Mouse (Mus musculus): ENCODE results near the gene Rreb1. TPM values are rescaled to one million over a fixed set of nuclear protein-coding genes. Genes with fewer than 3 reads are reported as not detected.

Gene Rreb1
- polyA plus RNA-seq, 1 experiment from 2014 or later, result 4.5 TPM

GRCm38 (mm10) chr13:37962541-37962940 lies 184.3 kb downstream of the Rreb1 start:
- Histone ChIP-seq H3K9me3 (replicated peaks) (no peaks in the 10 kb centered on the region), H3K4me1 (peaks cover 41% of the 10 kb centered on the region), H3K4me3 (no peak overlapping the region), H3K27me3 (ENCODE audit: low read depth, poor library complexity, severe bottlenecking) (peaks cover 16% of the 10 kb centered on the region), H3K36me3 (no peaks in the 10 kb centered on the region), H3K27ac (replicated peaks) (no peak overlapping the region)
- WGBS, result 88% methylated on average over 9 of the region's 9 CpGs
- DNase-seq (ENCODE audit: low spot score), result no peak

DNA sequence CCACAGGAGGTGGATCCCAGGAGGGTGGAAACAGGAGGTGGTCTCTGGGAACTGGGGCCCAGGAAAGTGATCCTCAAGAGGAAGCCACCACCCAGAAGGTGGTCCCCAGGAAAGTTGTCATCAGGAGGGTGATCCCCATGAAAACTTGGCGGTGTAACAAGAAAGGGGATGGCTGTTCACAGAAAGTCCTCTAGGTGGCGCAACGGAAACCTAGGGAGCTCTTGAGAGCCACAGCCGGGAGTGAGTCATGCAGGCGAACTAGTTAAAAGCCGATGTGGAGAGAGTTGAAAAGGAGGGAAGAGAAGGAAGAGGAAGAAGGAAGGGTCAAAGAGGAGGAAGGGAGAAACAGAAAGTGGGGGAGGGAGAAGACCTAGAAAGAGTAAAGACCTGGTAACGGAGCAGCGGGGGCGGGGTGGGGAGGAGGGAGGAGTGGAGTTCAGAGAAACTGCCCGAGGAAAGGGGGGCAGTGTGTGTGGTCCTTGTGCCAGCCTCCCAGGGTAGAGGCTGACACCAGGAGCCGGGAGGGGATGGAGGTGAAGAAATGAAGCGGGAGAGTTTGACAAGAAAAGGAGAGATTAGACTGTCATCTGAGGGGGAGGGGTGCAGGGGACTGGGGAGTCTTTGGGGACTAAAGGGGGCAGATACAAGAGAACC lies 185.3 kb downstream of the Rreb1 start:
- Histone ChIP-seq H3K27me3 (ENCODE audit: low read depth, poor library complexity, severe bottlenecking) (peaks cover 16% of the 10 kb centered on the region), H3K4me1 (peaks cover 44% of the 10 kb centered on the region), H3K36me3 (no peaks in the 10 kb centered on the region), H3K4me3 (peak overlapping the region; percentile 54), H3K9me3 (replicated peaks) (no peaks in the 10 kb centered on the region), H3K27ac (replicated peaks) (peak overlapping the region; percentile 78)
- peak; percentile 82 for DNase-seq (ENCODE audit: low spot score)
- 3% methylated on average over 12 of the region's 12 CpGs for WGBS

DNA sequence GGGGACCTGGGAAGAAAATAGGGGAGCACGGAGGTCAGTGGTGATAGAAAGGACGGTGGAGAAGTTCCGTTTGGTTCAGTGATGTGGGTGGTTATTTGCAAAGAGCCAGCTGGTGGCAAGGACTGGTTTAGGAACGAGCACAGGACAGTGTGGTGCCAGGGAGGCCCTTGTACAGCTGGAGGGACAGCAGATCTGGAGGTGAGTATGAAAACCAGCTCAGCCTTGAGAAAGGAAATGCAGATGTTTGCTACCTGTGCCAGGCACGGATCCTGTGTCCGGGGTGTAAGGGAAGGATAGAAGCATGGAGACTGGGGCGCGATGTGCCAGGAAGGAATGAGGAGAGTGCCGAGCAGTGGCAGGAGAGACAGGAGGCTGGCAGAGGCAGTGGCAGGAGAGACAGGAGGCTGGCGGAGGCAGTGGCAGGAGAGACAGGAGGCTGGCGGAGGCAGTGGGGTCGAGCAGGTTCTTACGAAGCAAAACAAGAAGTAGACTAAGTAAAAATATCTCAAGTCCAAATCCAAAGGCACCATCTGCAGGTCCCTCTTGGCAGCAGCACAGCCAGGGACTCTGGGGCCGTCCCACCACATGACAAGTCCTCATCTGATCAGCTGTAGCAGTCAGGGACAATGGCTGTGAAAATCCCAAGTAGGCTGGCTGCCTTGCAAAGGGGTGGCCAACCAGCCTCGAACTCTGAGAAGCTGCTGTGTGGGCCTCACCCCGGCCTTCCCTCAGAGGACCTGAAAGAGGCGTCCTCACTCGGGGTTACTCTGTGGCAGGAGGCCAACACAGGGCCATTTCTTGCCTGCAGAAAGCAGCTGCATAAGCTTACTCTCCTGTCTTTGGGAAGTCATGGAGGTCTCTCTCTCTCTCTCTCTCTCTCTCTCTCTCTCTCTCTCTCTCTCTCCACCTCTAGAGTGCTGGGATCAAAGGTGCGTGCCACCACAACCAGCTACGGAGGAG lies 186.2 kb downstream of the Rreb1 start:
- Histone ChIP-seq H3K36me3 (no peaks in the 10 kb centered on the region), H3K4me1 (peaks cover 46% of the 10 kb centered on the region), H3K9me3 (replicated peaks) (no peaks in the 10 kb centered on the region), H3K27me3 (ENCODE audit: low read depth, poor library complexity, severe bottlenecking) (peaks cover 16% of the 10 kb centered on the region), H3K27ac (replicated peaks) (peak overlapping the region; percentile 78), H3K4me3 (peak overlapping the region; percentile 54)
- 40% methylated on average over 20 of the region's 20 CpGs for WGBS
- peak; percentile 35 for DNase-seq (ENCODE audit: low spot score)

- WGBS, result 24% methylated on average over 17 of the region's 17 CpGs
- Histone ChIP-seq H3K27me3 (ENCODE audit: low read depth, poor library complexity, severe bottlenecking) (peaks cover 16% of the 10 kb centered on the region), H3K27ac (replicated peaks) (0 out of 2 replicates have a peak overlapping the region, but pooled peaks have one; percentile 28), H3K4me3 (no peak overlapping the region), H3K4me1 (peaks cover 46% of the 10 kb centered on the region), H3K9me3 (replicated peaks) (no peaks in the 10 kb centered on the region), H3K36me3 (no peaks in the 10 kb centered on the region)
- DNase-seq (ENCODE audit: low spot score), result peak; percentile 63
These were observed 187.1 kb downstream of the Rreb1 start for GRCm38 (mm10) chr13:37965126-37965914.

DNA sequence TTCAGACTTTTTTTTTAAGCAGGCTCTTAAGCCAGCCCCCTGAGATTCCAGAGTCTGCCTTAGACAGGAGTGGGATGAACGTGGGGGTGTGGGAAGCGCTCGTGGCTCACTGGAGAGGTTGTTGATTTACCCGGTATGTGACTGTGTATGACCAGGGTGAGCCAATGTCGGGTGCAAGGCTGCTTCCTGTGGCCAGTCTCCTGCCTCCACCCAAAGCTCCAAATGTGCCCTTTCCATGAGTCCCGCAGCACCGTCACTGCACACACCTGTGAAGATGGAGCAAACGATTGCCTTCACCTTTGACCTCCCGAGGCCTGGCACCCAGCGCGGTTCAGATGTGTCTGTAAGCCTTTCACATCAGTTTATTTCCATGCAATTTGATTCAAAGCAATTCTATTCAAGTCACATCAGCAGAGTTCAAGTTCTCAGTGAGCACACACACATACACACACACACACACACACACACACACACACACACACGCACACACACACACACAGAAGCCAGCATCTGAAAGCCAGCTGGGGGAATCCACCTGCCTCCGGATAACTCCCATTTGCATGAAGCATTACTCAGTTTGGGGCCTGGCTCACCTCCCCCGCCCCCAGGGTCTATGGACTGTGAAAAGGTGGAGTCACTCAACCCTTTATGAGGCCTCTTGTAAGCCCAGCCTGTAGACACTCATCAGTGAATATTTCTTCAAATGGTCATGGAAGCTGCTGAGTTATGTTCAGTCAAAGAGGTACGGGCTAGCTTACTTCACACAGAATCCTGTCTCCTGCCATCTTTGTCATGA lies 188.3 kb downstream of the Rreb1 start:
- 85% methylated on average over 15 of the region's 15 CpGs for WGBS
- H3K9me3 ChIP-seq (replicated peaks), result no peaks in the 10 kb centered on the region
- H3K27ac ChIP-seq (replicated peaks), result peak overlapping the region; percentile 58; the same call in 1 of the 2 replicates
- 0 out of 2 replicates have a peak, but pooled peaks cover 2% of the 10 kb centered on the region for H3K36me3 ChIP-seq
- DNase-seq (ENCODE audit: low spot score), result no peak
- peaks cover 46% of the 10 kb centered on the region for H3K4me1 ChIP-seq
- peaks cover 16% of the 10 kb centered on the region for H3K27me3 ChIP-seq (ENCODE audit: low read depth, poor library complexity, severe bottlenecking)
- H3K4me3 ChIP-seq, result no peak overlapping the region

DNA sequence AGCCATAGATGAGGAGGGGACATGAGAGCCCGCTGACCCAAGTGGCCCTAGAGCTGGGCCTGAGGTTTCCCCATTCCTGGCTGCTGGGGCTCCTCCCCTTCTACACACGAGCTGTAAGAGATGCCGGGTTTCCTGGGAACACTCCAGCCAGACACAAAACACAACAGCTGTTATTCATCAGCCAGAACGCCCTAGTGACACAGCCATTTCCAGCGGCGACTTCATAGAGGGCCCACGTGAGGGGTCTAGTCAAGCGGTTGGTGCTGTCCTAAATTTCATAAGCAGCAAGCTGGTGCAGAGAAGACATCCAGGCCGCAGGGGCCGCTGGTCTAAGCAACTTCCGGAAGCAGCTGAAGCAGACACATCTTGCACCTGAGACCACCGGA lies 188.8 kb downstream of the Rreb1 start:
- Histone ChIP-seq H3K27ac (replicated peaks) (peak overlapping the region; percentile 58), H3K27me3 (ENCODE audit: low read depth, poor library complexity, severe bottlenecking) (peaks cover 16% of the 10 kb centered on the region), H3K4me3 (no peak overlapping the region; the same call in 1 of the 2 replicates), H3K36me3 (peaks cover 2% of the 10 kb centered on the region; the same call in 1 of the 2 replicates), H3K9me3 (replicated peaks) (no peaks in the 10 kb centered on the region), H3K4me1 (peaks cover 46% of the 10 kb centered on the region)
- no peak for DNase-seq (ENCODE audit: low spot score)
- WGBS, result 71% methylated on average over 12 of the region's 12 CpGs

DNA sequence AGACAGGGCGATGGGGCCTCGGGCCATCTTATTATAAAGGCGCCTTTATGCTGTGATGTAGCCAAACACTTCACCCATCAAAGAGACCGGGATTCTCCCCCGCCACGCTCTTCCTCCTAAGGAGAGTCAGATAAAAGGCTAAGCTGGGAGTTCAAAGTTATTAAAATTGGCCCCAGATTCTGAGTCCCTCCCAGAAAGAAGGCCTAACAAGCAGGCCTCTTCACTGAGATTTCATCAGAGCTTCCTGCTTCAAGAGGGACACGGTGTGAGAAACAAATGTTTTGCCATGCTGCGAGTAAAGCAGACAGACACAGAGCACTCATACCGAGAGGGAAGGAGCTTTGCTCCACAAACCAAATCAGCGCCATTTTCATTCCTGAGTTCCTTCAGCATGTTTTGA lies 189.4 kb downstream of the Rreb1 start:
- no peak for DNase-seq (ENCODE audit: low spot score)
- Histone ChIP-seq H3K36me3 (peaks cover 2% of the 10 kb centered on the region; the same call in 1 of the 2 replicates), H3K9me3 (replicated peaks) (no peaks in the 10 kb centered on the region), H3K4me3 (no peak overlapping the region), H3K27ac (replicated peaks) (peak overlapping the region; percentile 58; the same call in 1 of the 2 replicates), H3K4me1 (peaks cover 46% of the 10 kb centered on the region), H3K27me3 (ENCODE audit: low read depth, poor library complexity, severe bottlenecking) (peaks cover 16% of the 10 kb centered on the region)
- 72% methylated on average over 10 of the region's 10 CpGs for WGBS

DNA sequence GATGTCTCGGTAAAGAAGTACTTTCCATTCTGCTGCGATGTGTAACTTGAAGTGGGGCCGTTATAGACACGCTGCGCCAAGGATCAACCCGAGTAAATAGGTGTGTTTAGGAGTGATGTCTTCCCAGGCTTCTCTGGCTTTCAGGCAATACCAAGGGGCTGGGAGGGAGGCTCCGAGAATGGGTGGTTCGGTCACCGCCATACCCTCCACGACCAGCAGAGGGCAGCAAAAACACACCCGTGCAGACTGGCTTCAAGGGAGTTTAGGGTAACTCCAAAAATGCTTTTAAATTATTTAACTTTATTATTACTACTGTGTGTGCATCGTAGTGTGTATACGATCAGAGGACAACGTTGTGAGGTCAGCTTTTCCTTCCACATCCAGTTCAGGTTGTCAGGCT lies 191.1 kb downstream of the Rreb1 start:
- Histone ChIP-seq H3K27ac (replicated peaks) (no peak overlapping the region), H3K9me3 (replicated peaks) (no peaks in the 10 kb centered on the region), H3K27me3 (ENCODE audit: low read depth, poor library complexity, severe bottlenecking) (peaks cover 10% of the 10 kb centered on the region), H3K4me1 (peaks cover 37% of the 10 kb centered on the region), H3K4me3 (no peak overlapping the region), H3K36me3 (peaks cover 5% of the 10 kb centered on the region; the same call in 1 of the 2 replicates)
- DNase-seq (ENCODE audit: low spot score), result peak; percentile 80
- WGBS, result 14% methylated on average over 14 of the region's 14 CpGs

DNA sequence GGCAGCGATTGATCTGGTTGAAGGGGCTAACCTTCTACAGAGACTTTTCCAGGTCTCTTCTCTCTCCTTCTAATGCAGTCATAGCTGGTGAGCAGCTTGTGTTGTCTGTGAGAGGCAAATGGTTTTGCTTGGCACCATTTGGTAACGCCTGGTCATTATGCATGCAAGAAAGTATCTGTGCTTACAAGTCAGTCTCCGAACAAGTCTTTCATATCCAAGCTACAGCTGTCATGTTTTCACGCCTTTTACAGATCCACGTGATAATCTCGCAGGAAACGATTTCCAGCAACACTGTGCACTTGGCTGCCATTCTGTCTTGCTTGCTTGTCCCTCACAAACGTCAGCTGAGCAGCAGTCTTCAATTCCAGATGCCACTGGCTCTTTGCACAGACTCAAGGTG lies 191.8 kb downstream of the Rreb1 start:
- WGBS, result 77% methylated on average over 8 of the region's 8 CpGs
- H3K4me1 ChIP-seq, result peaks cover 31% of the 10 kb centered on the region
- H3K27ac ChIP-seq (replicated peaks), result no peak overlapping the region
- peaks cover 3% of the 10 kb centered on the region; the same call in 1 of the 2 replicates for H3K27me3 ChIP-seq (ENCODE audit: low read depth, poor library complexity, severe bottlenecking)
- H3K36me3 ChIP-seq, result peaks cover 5% of the 10 kb centered on the region; the same call in 1 of the 2 replicates
- no peaks in the 10 kb centered on the region for H3K9me3 ChIP-seq (replicated peaks)
- no peak for DNase-seq (ENCODE audit: low spot score)
- no peak overlapping the region for H3K4me3 ChIP-seq

DNA sequence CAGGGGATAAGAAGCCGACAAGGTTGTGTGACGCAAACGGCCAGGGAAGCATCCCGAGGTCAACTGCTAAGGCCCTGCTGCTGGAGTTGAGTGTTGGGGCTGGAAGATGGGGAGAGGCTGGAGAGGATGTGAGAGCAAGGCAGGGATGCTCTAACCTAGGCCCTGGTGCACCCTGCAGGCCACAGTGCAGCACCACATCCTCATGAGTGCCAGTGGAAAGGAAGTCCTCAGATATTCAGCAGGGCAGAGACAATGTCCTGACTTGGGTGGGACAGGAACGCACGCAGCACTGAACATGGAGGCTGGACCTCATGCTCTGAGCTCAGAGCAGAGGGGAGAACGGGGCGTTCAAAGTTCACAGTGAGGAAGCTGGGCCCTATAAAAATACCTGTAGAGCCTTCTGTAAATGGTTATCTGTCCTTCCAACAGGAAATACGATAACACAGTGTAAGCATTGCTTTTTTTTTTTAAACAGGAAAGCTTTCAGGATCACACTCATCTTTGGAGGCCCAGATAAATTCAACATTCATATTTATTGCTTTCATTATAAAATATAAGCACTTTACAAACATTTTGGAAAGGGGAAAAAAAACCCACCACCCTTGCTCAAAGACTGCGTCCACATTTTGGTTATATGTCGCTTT lies 192.8 kb downstream of the Rreb1 start:
- no peak for DNase-seq (ENCODE audit: low spot score)
- H3K4me3 ChIP-seq, result no peak overlapping the region
- H3K27me3 ChIP-seq (ENCODE audit: low read depth, poor library complexity, severe bottlenecking), result no peaks in the 10 kb centered on the region
- 86% methylated on average over 11 of the region's 11 CpGs for WGBS
- peaks cover 14% of the 10 kb centered on the region for H3K36me3 ChIP-seq
- no peaks in the 10 kb centered on the region for H3K9me3 ChIP-seq (replicated peaks)
- peaks cover 20% of the 10 kb centered on the region for H3K4me1 ChIP-seq
- H3K27ac ChIP-seq (replicated peaks), result no peak overlapping the region

DNA sequence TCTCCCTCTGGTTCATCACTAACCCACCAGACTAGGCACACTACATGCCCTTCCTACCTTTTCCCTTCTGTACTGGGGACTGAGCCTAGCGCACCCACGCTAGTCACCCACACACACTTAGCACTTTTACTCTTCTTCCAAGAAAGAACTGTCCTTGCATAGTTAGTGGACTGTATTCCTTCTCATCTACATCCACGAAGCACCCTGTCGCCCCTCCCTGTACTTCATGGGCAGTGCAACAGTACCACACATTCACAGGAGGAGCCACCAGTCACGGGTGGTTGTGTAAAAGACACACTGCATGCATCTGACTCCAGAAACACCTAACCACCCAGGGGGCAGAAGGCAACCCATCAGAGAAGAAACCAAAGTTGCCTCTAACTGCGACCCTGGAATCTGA lies 195.8 kb downstream of the Rreb1 start:
- Histone ChIP-seq H3K9me3 (replicated peaks) (no peaks in the 10 kb centered on the region), H3K27ac (replicated peaks) (no peak overlapping the region), H3K27me3 (ENCODE audit: low read depth, poor library complexity, severe bottlenecking) (no peaks in the 10 kb centered on the region), H3K36me3 (peaks cover 44% of the 10 kb centered on the region), H3K4me3 (no peak overlapping the region), H3K4me1 (peaks cover 1% of the 10 kb centered on the region; the same call in 1 of the 2 replicates)
- DNase-seq (ENCODE audit: low spot score), result no peak
- WGBS, result 85% methylated on average over 6 of the region's 6 CpGs

Measured in midbrain, embryonic 10.5 days (tissue).